Mouse (Mus musculus) spleen, adult 10 weeks (tissue): ENCODE data around the gene Olfr1404. TPM values are rescaled to one million over a fixed set of nuclear protein-coding genes. Genes with fewer than 3 reads are reported as not detected.

Experiments
- polyA plus RNA-seq: library from polyadenylated mRNA; stranded (reverse); fragments of 350-450 nt; fragmentation: Illumina TruSeq; extraction: RNeasy Lipid Tissue Mini Kit (QIAGEN cat#74804); gene quantifications from one replicate; pipeline ENCODE4 v1.2.3, GENCODE M21; 2015; ENCODE audit warnings: low replicate concordance; ENCODE audit not compliant: insufficient read depth

Olfr1404 gene
- not detected for polyA plus RNA-seq

DNA sequence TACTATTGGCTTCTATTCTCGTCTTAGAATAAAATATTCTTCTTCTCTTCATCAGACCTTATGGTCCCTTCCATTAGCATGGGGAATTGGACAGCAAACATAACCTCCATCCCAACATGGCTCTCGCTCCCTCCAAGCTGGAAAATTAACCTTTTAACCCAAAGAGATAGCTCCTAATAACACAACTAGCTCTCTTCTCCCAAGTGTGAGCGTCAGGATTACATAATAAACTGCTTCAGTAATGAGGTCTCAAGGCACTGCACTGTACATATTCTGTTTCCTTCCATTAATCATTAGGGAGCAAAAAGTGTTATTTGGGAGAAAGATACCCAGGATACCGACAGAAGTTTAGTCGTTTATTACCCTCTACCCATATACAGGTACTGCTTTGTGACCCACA lies at the start of gene Olfr1404:
Gene Olfr1404 (plus strand): TSS at position 301 of the 400 bp plus-strand sequence.

DNA sequence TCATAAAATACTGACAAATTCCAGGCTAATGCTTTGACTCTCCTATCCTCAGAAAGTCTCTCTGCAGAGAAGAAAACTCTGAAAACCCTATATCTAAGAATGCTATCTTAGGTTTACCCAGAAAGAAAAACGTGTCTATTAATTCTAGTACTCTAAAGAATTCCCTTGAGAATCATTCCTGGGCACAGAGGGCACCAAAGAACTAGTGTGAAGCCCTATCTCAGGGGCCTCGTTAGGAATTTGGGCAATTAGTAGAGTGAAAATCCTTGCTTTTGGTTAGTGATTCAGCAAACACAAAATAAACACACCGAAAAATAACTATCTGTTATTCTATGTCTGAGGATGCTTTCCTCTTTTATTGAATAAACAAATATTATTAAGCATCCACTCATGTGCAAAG lies 21.7 kb upstream of the Olfr1404 start, which contains the start of gene Olfr1406:
Gene Olfr1406 (minus strand): TSS at position 101 of the 400 bp plus-strand sequence.

DNA sequence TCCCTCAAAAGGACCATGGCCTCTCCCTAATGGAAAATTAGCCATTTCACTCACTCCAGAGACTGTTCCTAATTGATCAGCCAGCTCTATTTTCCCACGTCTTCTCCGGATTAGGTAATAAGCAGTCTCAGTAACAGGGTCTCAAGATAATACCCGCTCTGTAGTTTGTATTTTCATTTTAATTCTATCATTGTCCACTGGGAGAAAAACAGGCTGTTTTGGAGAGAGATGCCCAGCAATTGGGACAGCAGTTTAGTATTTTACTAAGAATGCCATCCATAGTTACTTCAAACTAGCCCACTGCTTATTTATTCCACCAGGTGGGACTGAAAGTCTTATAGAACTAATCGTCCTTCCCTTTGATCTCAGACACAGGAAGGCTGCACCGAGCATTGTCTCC lies 14.7 kb upstream of the Olfr1404 start, which contains the start of gene Olfr218:
Gene Olfr218 (plus strand): TSS at position 301 of the 400 bp plus-strand sequence.

DNA sequence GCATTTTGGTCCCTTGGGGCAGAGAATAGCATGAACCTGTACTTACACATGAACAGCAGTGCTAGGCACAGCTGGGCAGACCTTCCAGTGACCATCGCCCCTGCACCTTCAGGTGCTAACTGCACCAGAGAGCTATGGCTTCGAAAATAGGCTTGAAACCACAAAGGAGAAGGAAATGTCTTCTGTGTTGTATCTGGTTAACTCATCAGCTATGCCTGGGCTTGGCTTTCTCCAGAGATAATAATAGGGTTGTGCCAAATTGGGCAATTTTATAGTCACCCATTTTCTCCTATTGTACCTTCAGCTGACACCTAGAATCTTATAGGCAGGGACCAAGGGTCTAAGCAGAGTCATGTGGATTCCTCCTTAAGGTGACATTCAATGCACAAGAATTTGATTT lies 14.9 kb downstream of the Olfr1404 start, which contains the start of gene Fcer1a:
Gene Fcer1a (minus strand): TSS at position 134 of the 400 bp plus-strand sequence.

DNA sequence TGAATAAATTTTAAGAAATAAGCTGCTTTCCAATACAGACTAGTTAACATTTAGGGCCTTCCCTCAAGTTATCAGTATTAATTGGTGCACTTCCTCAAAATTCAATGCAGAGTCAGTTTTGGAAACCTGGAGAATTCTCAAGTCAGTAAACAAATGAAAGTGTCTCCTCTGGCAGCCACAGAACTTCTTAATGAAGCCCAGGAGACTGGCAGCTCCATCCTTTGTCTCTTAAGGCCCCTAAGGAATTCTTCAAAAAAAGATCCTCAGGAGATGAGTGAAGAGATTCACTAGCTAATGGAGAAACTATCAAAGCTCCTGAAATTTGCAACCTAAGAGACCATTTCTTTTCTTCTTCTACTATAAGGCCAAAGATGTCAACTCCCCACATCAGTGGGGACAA lies 53.5 kb downstream of the Olfr1404 start, which contains the start of gene Olfr418:
Gene Olfr418 (plus strand): TSS at position 301 of the 400 bp plus-strand sequence.

Other genes with a start within 250 kb of the Olfr1404 start
- not detected for gene Olfr1408, start 75.0 kb upstream of the Olfr1404 start, polyA plus RNA-seq
- gene Olfr1406, start 21.8 kb upstream of the Olfr1404 start, polyA plus RNA-seq: not detected
- gene Olfr218, start 14.6 kb upstream of the Olfr1404 start, polyA plus RNA-seq: not detected
- gene Fcer1a, start 14.8 kb downstream of the Olfr1404 start, polyA plus RNA-seq: 1.0 TPM
- gene Olfr418, start 53.6 kb downstream of the Olfr1404 start, polyA plus RNA-seq: not detected
- not detected for gene Mptx2, start 65.4 kb downstream of the Olfr1404 start, polyA plus RNA-seq
- 4.5 TPM for gene Ackr1, start 121.4 kb downstream of the Olfr1404 start, polyA plus RNA-seq
- 144 TPM for gene Aim2, start 138.5 kb downstream of the Olfr1404 start, polyA plus RNA-seq
- 9.4 TPM for gene Cadm3, start 155.3 kb downstream of the Olfr1404 start, polyA plus RNA-seq